Mouse (Mus musculus) olfactory bulb, adult 2 months (tissue): ENCODE results near the gene Zfp687.
"Not testable (repeated sequence)": the region's sequence is repeated elsewhere in the genome, so short reads cannot be mapped to it uniquely, and the experiment has no call there.

Source experiments
- CTCF ChIP-seq: fragments of 200-500 bp; IDR thresholded peaks from 2 replicates; pipeline ENCODE4 v1.5.1; 2012; ENCODE audit warnings: low read depth, mild to moderate bottlenecking, low read length, moderate library complexity; ENCODE audit not compliant: insufficient read depth
- POLR2A ChIP-seq: fragments of 200-500 bp; IDR thresholded peaks from 2 replicates; pipeline ENCODE4 v1.6.1; 2012; ENCODE audit warnings: mild to moderate bottlenecking, low read depth, low read length, moderate library complexity; ENCODE audit not compliant: insufficient read depth

- TF ChIP-seq CTCF, POLR2A: not testable (repeated sequence)
These were observed 14.1 kb upstream of the Zfp687 start for GRCm38 (mm10) chr3:95029291-95029827.
